Mouse (Mus musculus) spleen, adult 2 months (tissue): ENCODE results near the gene Stk11. TPM values are rescaled to one million over a fixed set of nuclear protein-coding genes. Genes with fewer than 3 reads are reported as not detected.

Experiments
- DNase-seq, 2 experiments: peaks; one replicate each; pipeline versions ENCODE4 v3.0.0 to v3.0.0-alpha.2; 2012 to 2021; ENCODE audit warnings: low spot score in 2 of 2, low read depth in 1 of 2
- H3K27ac ChIP-seq: fragments of 200-500 bp; 2 replicates; pipeline ENCODE4 v1.5.1; 2012; ENCODE audit warnings: low read length, inconsistent platforms; ENCODE audit not compliant: insufficient read depth
- H3K27me3 ChIP-seq: fragments of 200-500 bp; 2 replicates; pipeline ENCODE4 v1.6.1; 2012; ENCODE audit warnings: mild to moderate bottlenecking, moderate library complexity, low read length, inconsistent platforms; ENCODE audit not compliant: control insufficient read depth, insufficient read depth
- H3K36me3 ChIP-seq: fragments of 200-500 bp; 2 replicates; pipeline ENCODE4 v1.6.1; 2012; ENCODE audit warnings: mild to moderate bottlenecking, low read length, inconsistent platforms; ENCODE audit not compliant: control insufficient read depth, insufficient read depth
- H3K4me1 ChIP-seq: fragments of 200-500 bp; 2 replicates; pipeline ENCODE4 v1.6.1; 2011; ENCODE audit warnings: inconsistent platforms; ENCODE audit not compliant: control insufficient read depth, insufficient read depth, insufficient read length
- H3K4me3 ChIP-seq: fragments of 200-500 bp; 2 replicates; pipeline ENCODE4 v1.5.1; 2011; ENCODE audit warnings: mild to moderate bottlenecking, inconsistent platforms; ENCODE audit not compliant: insufficient read depth, insufficient read length; ENCODE audit errors: extremely low read depth
- CTCF ChIP-seq: fragments of 200-500 bp; IDR thresholded peaks from 2 replicates; pipeline ENCODE4 v1.5.1; 2011; ENCODE audit warnings: mild to moderate bottlenecking, inconsistent platforms; ENCODE audit not compliant: insufficient read depth, insufficient read length, insufficient replicate concordance; ENCODE audit errors: extremely low read depth
- POLR2A ChIP-seq: fragments of 200-500 bp; IDR thresholded peaks from 2 replicates; pipeline ENCODE4 v1.6.1; 2011; ENCODE audit warnings: low read depth, low read length, inconsistent platforms
- WGBS: fragments of 180-500 bp; shearing (Covaris S2); methylation state at CpG from one replicate; pipeline ENCODE4 v1.1.7; 2018; 5-methylcytosine and 5-hydroxymethylcytosine counted together
- polyA plus RNA-seq: library from polyadenylated mRNA; depleted of rRNA; stranded (reverse); fragments of >200 nt; gene quantifications from 2 replicates; pipeline ENCODE4 v1.2.3, GENCODE M21; 2012

Stk11 gene
- polyA plus RNA-seq, 1 experiment, result 120 TPM

DNA sequence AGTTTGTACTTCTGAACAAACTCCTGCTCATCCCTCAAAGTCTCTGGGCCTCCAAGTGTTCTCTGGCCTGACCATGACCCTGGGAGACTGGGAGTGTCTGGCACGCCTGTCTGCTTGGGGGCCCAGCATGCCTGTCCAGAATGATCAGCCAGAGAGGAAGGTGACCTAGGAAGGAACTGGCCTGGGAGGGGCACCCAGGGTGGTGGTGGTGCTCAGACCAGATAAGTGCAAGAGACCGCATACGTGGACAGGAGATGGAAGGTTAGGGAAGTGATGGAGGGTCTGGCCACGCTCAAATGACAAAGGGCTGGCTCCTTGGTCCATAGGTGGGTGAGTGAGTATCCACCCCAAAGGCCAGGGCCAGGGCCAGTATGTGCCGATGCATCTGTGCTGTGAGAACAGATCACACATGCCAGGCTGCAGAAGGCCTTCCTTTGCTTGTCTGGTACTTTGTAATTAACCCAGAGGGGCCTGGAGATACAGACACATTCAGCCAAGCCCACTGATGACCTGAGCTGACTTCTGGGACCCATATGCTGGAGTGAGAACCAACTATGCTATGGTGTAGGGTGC, 31.6 kb downstream of the Stk11 start:
- no peak for DNase-seq
- Histone ChIP-seq H3K27ac (peak overlapping the region; percentile 94), H3K27me3 (no peaks in the 10 kb centered on the region), H3K4me3 (no peak overlapping the region), H3K36me3 (peaks cover 23% of the 10 kb centered on the region), H3K4me1 (peaks cover 14% of the 10 kb centered on the region)
- WGBS, result 86% methylated on average over 5 of the region's 5 CpGs
- no peak for TF ChIP-seq POLR2A
- TF ChIP-seq CTCF, result no peak

DNA sequence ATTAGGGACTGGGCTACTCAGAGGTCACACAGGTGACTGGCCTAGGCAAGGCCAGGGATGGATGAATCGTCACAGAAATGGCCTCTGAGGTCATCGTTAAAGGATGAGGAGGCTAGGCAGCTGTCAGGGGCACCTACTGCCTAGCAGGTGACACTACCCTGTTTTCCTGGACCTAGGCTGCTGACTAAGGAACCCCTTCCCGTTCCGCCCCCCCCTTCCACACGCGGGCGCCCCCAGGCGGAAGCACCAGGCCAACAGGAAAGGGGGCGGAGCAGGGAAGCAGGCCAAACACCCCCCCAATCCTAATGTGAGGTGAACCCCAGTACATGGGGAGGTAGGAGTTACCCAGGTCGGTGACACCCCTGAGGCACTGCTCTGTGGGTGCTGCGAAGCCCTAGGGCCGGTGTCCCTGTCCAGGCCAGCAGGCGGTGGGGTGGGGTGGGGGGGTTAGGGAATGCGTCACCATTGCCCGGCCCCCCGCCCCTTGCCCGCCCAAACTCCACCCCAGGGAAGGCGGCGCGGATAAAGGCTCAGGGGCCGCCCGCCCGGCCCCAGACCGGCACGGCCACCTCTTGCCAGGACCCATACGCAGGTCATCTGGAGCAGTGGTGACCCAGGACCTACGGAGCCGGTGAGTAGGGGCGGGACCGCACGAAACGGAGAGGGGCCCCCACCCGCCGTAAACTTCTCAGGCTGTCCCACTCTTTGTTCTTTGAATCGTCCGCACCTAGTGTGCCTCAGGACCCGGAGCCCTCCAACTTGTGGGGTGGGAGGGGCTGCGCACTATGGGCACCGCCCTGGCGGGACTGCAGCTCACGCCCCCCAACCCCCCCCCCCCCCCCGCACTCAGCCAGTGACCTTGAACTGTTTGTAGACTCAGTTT, 32.4 kb downstream of the Stk11 start, which contains the start of gene Midn:
Gene Midn, plus strand, starts transcription at position 554 of the 883 bp plus-strand sequence.
- H3K36me3 ChIP-seq, result peaks cover 24% of the 10 kb centered on the region
- peak within 1 kb of the TSS; percentile 94 for H3K27ac ChIP-seq
- DNase-seq, result no peak
- no peaks in the 10 kb centered on the region for H3K27me3 ChIP-seq
- TF ChIP-seq POLR2A (peak; percentile 56; the same call in 1 of the 2 replicates), CTCF (no peak)
- H3K4me3 ChIP-seq, result peak within 1 kb of the TSS; percentile 82
- peaks cover 17% of the 10 kb centered on the region for H3K4me1 ChIP-seq
- 1% methylated on average over 38 of the region's 42 CpGs for WGBS

DNA sequence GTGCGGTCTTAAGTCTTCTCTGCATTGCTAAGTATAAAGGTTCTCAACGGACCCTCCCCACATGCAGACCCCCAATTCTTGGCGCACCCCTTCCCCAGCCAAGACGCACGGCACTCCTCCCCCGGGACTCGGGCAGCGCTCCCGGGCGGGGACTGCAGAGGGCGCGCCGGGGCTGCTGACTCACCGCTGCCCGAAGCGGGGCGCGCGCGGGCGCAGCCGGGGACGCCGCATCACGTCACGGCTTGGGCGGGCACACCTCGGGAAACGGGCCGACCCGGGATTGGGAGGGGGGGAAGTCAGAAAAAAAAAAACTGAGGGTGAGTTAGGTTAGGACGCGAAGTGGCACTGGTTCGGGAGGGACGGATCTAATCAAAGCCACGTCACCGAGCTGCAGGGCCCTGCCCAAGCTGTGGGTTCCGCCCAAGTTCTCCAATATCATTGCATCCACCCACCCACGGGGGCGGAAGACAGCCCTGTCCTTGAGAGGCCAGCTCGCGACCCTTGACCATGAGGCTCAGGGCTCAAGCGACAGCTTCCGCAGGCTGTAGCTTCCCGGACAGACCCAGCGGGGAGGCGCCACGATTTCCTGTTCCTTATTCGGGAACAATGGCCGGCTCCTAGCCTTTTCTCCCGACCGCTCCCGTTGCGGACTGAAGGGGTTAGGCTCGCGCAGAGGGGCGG, 33.1 kb downstream of the Stk11 start:
- WGBS, result 1% methylated on average over 57 of the region's 57 CpGs
- Histone ChIP-seq H3K4me3 (peak overlapping the region; percentile 82), H3K36me3 (peaks cover 30% of the 10 kb centered on the region), H3K27ac (peak overlapping the region; percentile 94), H3K27me3 (no peaks in the 10 kb centered on the region), H3K4me1 (peaks cover 20% of the 10 kb centered on the region)
- DNase-seq, result peak; percentile 79 to 89
- peak; percentile 71 for TF ChIP-seq CTCF
- no peak for TF ChIP-seq POLR2A

DNA sequence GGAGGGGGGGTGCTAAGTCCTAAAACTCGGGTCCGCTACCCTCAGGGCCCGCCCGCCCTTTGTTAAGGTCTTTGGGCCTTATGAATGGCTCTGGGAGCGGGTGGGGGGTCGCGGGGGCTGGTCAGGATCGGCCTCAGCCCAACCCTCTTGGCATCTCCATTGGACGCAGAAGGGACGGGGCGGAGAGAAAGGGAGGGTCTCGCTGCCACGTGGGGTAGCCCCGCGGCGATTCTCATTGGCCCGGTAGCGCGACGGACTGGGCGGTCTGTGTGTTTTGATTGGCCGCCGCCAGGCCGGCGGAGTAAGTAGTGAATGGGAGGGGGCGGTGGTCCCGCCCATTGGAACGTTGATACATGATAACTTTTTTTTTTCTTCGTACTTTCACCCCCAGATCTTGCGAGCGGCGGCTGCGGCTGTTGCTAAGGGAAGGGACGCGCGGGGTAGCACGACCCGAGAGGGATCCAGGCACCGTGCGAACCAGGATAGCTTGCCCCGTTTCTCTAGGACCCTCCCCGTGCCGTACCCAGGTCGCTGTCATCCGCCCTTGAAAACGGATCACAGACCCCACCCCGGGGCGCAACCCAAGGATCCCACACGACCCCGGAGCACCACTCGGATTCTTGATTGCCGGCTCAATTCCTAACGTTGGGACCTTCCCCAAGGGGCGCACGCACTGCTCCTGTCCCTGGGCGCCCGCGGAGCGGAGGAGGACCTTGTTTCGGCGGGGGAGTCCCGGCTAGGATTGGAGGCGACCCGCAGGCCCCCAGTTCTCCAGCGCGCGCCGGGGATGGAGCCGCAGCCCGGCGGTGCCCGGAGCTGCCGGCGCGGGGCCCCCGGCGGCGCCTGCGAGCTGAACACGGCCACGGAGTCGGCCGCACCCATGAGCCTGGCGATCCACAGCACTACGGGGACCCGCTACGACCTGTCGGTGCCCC, 34.0 kb downstream of the Stk11 start:
- H3K4me3 ChIP-seq, result peak overlapping the region; percentile 82
- H3K36me3 ChIP-seq, result peaks cover 32% of the 10 kb centered on the region
- whole genome bisulfite sequencing, result under 1% methylated on average over 88 of the region's 88 CpGs
- no peaks in the 10 kb centered on the region for H3K27me3 ChIP-seq
- peak overlapping the region; percentile 96 for H3K27ac ChIP-seq
- TF ChIP-seq POLR2A, result peak; percentile 79
- no peak for TF ChIP-seq CTCF
- peaks cover 20% of the 10 kb centered on the region for H3K4me1 ChIP-seq
- DNase-seq, result peak; percentile 95 to 96

DNA sequence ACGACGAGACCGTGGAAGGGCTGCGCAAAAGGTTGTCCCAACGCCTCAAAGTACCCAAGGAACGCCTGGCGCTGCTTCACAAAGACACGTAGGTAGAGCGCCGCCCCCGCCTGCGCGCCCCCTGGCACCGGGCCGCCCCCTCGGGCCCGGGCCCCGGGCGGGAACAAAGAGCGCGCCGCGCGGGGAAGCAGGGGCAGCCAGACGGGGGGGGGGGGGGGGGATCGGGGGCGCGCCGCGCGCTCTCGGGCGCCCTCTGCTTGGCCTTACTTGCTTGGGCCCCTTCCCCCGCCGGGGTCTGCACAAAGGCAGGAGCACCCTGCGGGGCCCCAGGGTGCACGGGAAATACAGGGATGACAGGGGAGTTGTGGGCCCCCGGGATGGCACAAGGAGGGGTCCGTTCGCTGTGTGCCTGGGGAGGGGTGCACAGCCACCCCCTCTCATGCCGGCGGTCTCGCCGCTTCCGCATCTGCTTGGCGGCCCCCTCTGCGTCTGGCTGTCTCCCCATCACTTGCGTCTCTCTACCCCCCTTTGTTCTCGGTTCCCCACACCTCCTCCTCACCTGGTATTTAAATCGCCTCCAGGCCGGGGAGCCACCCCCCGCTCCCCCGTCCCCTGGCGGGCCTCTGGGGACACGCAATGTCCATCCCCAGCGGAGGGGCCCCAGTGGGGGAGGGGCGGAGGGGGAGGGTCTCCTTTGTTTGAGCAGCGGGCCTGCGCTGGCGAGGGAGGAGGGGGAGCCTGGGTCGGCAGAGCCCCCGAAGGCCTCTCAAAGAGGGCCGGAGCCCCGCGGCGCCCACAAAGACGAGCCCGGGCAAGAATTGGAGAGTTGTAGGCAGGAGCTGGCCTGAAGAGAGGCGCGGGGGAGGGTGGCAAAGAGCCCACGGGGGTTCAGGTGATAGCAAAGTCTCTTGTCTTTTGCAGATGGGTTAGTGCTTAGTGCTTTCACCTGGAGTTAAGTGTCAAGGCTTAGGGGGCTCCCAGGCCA, 34.9 kb downstream of the Stk11 start:
- Histone ChIP-seq H3K4me3 (peak overlapping the region; percentile 77), H3K4me1 (peaks cover 24% of the 10 kb centered on the region), H3K27ac (peak overlapping the region; percentile 96), H3K27me3 (no peaks in the 10 kb centered on the region), H3K36me3 (peaks cover 37% of the 10 kb centered on the region)
- peak in 1 of 2 experiments; percentile 71 for DNase-seq
- WGBS, result 2% methylated on average over 54 of the region's 71 CpGs
- TF ChIP-seq POLR2A, result peak; percentile 52
- no peak for TF ChIP-seq CTCF
